In the genomic region with DNA sequence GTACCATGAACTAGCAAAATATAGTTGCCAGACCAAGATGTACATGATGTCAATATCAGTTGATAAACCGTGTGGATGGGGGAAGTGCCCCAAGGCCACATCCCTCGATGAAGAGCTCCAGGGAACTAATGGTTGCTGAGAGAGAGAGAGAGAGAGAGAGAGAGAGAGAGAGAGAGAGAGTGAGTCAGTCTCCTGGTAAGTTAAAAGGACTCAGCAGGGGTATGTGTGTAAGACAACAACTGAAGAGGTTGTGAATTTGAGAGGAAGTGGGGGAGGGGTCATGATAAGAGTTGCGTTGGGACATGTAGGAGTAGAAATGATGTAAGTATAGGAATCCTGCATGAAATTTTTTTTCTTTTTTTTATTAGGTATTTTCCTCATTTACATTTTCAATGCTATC, we compare ENCODE assay signal across 15 mouse cellular contexts.
"Had no signal": no experiment of that assay in that cellular context is flagged by ENCODE, and none has a peak within 500 bp of the region (broad histone marks: within the 10 kb centered on the region; RNA-seq: fewer than 3 reads in every experiment).

No protein-coding gene starts in this region.

- H3K4me2 ChIP-seq: neural tube, embryonic 13.5 days; neural tube, embryonic 15.5 days; stomach, embryonic 15.5 days had no signal

- H3K9ac ChIP-seq: neural tube, embryonic 13.5 days; neural tube, embryonic 15.5 days; stomach, embryonic 15.5 days had no signal

- H3K27ac ChIP-seq: neural tube, embryonic 13.5 days; neural tube, embryonic 15.5 days; stomach, embryonic 15.5 days; stomach, postnatal 0 days had no signal

- H3K27me3 ChIP-seq: neural tube, embryonic 13.5 days; neural tube, embryonic 15.5 days; stomach, embryonic 15.5 days had no signal

- DNase-seq: retina, postnatal 1 day; right cerebral cortex, adult 18-20 months; right cerebral cortex, postnatal 14 days; right cerebral cortex, postnatal 25 days; right cerebral cortex, postnatal 4 days; spleen, adult 18-20 months; thymus, adult 2 months; thymus, postnatal 14 days; thymus, postnatal 25 days; thymus, postnatal 36 days; thymus, postnatal 4 days had no signal

- H3K36me3 ChIP-seq: neural tube, embryonic 13.5 days; neural tube, embryonic 15.5 days; stomach, embryonic 15.5 days had no signal

- H3K4me1 ChIP-seq: neural tube, embryonic 13.5 days; neural tube, embryonic 15.5 days; stomach, embryonic 15.5 days had no signal

- H3K4me3 ChIP-seq: neural tube, embryonic 13.5 days; neural tube, embryonic 15.5 days; stomach, embryonic 15.5 days had no signal

- H3K9me3 ChIP-seq: neural tube, embryonic 13.5 days; neural tube, embryonic 15.5 days; stomach, embryonic 15.5 days had no signal
